Mouse (Mus musculus): Measurements from ENCODE around the gene Bmpr2. TPM values are rescaled to one million over a fixed set of nuclear protein-coding genes. Genes with fewer than 3 reads are reported as not detected.

Bmpr2 gene
- polyA plus RNA-seq, 1 experiment from 2014 or later = 11.2 TPM

GRCm38 (mm10) chr1:59918075-59918474, 154.9 kb downstream of the Bmpr2 start:
- H3K9ac ChIP-seq = no peak overlapping the region
- H3K9me3 ChIP-seq = no peaks in the 10 kb centered on the region
- H3K27ac ChIP-seq = no peak overlapping the region
- peaks cover 30% of the 10 kb centered on the region for H3K4me1 ChIP-seq
- H3K27me3 ChIP-seq = no peaks in the 10 kb centered on the region
- H3K4me2 ChIP-seq (replicated peaks) = no peak overlapping the region
- no peak overlapping the region for H3K4me3 ChIP-seq
- H3K36me3 ChIP-seq = no peaks in the 10 kb centered on the region; the same call in 1 of the 2 replicates
- ATAC-seq (ENCODE audit: low FRiP score, low read depth) = no peak

GRCm38 (mm10) chr1:59923201-59923600, 160.0 kb downstream of the Bmpr2 start:
- 82% methylated on average over 1 of the region's 1 CpGs for WGBS
- H3K4me3 ChIP-seq = no peak overlapping the region
- H3K36me3 ChIP-seq = no peaks in the 10 kb centered on the region; the same call in 1 of the 2 replicates
- no peaks in the 10 kb centered on the region for H3K27me3 ChIP-seq
- no peak overlapping the region for H3K27ac ChIP-seq
- H3K9me3 ChIP-seq = no peaks in the 10 kb centered on the region
- H3K9ac ChIP-seq = no peak overlapping the region
- 0 out of 2 replicates have a peak, but pooled peaks cover under 1% of the 10 kb centered on the region for H3K4me1 ChIP-seq
- no peak overlapping the region for H3K4me2 ChIP-seq (replicated peaks)
- no peak for ATAC-seq (ENCODE audit: low FRiP score, low read depth)

DNA sequence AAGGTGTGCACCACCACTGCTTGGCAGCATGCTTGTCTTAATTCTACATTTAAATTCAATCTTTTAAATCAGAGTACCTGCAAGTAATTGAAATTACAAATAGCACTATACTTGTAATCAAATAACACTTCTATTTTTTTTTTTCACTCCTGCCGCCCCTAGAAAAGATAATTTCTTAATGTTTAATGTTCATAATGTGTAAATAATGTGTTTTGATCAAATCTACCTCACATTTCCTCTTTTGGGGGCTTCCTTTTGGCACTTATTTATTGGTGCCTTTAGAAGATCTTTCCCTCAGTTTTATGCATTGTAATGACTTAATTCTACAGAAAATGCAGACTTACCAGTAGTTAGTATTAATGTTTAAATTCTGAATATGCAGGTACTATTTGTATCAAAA, 160.5 kb downstream of the Bmpr2 start:
- Histone ChIP-seq H3K9ac (no peak overlapping the region), H3K4me3 (no peak overlapping the region), H3K36me3 (no peaks in the 10 kb centered on the region; the same call in 1 of the 2 replicates), H3K27me3 (no peaks in the 10 kb centered on the region), H3K4me1 (no peaks in the 10 kb centered on the region), H3K4me2 (replicated peaks) (no peak overlapping the region), H3K9me3 (no peaks in the 10 kb centered on the region), H3K27ac (no peak overlapping the region)
- 91% methylated on average over 1 of the region's 1 CpGs for WGBS
- ATAC-seq (ENCODE audit: low FRiP score, low read depth) = no peak

GRCm38 (mm10) chr1:59924411-59924810, 161.2 kb downstream of the Bmpr2 start:
- Histone ChIP-seq H3K4me2 (replicated peaks) (no peak overlapping the region), H3K4me1 (no peaks in the 10 kb centered on the region), H3K27ac (no peak overlapping the region), H3K9ac (no peak overlapping the region), H3K36me3 (no peaks in the 10 kb centered on the region; the same call in 1 of the 2 replicates), H3K4me3 (no peak overlapping the region), H3K27me3 (no peaks in the 10 kb centered on the region), H3K9me3 (no peaks in the 10 kb centered on the region)
- 93% methylated on average over 2 of the region's 2 CpGs for WGBS
- ATAC-seq (ENCODE audit: low FRiP score, low read depth) = no peak

DNA sequence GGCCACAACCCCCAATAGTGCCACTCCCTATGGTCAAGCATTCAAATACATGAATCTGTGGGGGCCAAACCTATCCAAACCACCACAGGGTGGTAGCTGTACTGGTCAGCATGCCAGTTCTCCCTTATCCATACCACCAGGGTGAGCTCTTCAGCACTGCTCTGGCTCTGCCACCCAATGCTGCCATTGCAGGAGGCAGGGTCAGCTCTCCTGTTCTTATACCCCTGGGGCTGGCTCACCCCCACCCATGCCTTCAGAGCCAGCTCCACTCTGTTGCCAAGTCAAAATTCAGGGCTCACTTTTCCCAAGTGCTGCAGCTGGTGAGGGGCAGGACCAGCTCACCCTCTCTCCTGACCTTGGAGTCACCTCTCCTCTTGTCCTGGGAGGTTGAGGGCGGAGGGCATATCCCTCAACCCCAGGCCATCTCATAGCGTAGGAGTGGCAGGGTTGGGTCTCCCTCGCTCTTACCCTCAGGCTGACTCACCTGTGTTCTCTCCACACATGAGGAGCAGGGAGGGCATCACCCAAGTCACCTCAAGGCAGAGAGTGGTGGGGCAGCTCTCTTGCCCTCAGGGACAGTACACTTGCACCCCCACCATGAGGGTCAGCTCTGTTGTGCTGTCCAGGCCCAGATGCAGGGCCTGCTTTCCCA, 162.9 kb downstream of the Bmpr2 start:
- ATAC-seq (ENCODE audit: low FRiP score, low read depth) = no peak
- WGBS = 88% methylated on average over 3 of the region's 3 CpGs

GRCm38 (mm10) chr1:59927131-59927680, 164.0 kb downstream of the Bmpr2 start:
- no peak overlapping the region for H3K9ac ChIP-seq
- H3K4me2 ChIP-seq (replicated peaks) = no peak overlapping the region
- H3K9me3 ChIP-seq = no peaks in the 10 kb centered on the region
- H3K4me1 ChIP-seq = no peaks in the 10 kb centered on the region
- no peak for ATAC-seq (ENCODE audit: low FRiP score, low read depth)
- 62% methylated on average over 2 of the region's 2 CpGs for WGBS
- H3K27ac ChIP-seq = no peak overlapping the region
- no peaks in the 10 kb centered on the region for H3K27me3 ChIP-seq
- H3K36me3 ChIP-seq = no peaks in the 10 kb centered on the region; the same call in 1 of the 2 replicates
- no peak overlapping the region for H3K4me3 ChIP-seq

More for the DNA sequence above, 162.9 kb downstream of the Bmpr2 start:
- no peaks in the 10 kb centered on the region for H3K27me3 ChIP-seq
- no peaks in the 10 kb centered on the region for H3K9me3 ChIP-seq
- no peak overlapping the region for H3K4me3 ChIP-seq
- H3K4me1 ChIP-seq = no peaks in the 10 kb centered on the region
- no peak overlapping the region for H3K27ac ChIP-seq
- no peak overlapping the region for H3K9ac ChIP-seq
- H3K36me3 ChIP-seq = no peaks in the 10 kb centered on the region; the same call in 1 of the 2 replicates
- no peak overlapping the region for H3K4me2 ChIP-seq (replicated peaks)

Other genes starting within 250 kb of the Bmpr2 start
- gene Gm973, start 247.1 kb upstream of the Bmpr2 start, polyA plus RNA-seq (2015; fragmentation: Nextera tagmentation; extraction: Ambion mirVana) = 0.45 and 1.4 TPM in 2 replicates
- 473 and 474 TPM in 2 replicates for gene Sumo1, start 92.6 kb upstream of the Bmpr2 start, polyA plus RNA-seq (2015; fragmentation: Nextera tagmentation; extraction: Ambion mirVana)
- gene Nop58, start 78.4 kb upstream of the Bmpr2 start, polyA plus RNA-seq (2015; fragmentation: Nextera tagmentation; extraction: Ambion mirVana) = 262 and 267 TPM in 2 replicates
- 10.3 and 10.8 TPM in 2 replicates for gene Fam117b, start 149.6 kb downstream of the Bmpr2 start, polyA plus RNA-seq (2015; fragmentation: Nextera tagmentation; extraction: Ambion mirVana)

All from limb, embryonic 13.5 days (tissue).